Comparison of ENCODE assay signal across 29 mouse cellular contexts in the genomic region with DNA sequence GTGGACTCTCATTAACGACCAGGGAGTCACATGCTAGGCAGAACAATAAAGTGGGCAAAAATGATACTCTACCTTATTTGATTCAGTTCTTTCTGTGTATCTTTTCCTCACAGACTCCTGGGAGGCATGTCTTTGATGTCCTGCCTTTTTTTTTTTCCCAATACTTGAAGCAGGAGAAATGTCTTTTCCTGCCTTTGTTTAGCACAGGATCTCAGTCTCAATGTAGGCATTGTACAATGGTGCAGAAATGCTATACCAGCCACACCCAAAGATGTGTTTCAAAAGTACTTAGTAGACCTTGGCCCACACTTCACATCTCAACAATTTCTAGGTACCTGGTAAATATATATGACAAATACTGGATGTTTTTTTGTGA. TPM values are rescaled to one million over a fixed set of nuclear protein-coding genes. Genes with fewer than 3 reads are reported as not detected.
DNase-seq lines count a peak whose midpoint lies in the region; ATAC-seq and TF ChIP-seq lines count a peak whose summit lies in the region.
"Had no signal": no experiment of that assay in that cellular context is flagged by ENCODE, and none has a peak within 500 bp of the region (broad histone marks: within the 10 kb centered on the region; RNA-seq: fewer than 3 reads in every experiment).

No protein-coding gene starts in this region.

- peak overlapping the region; percentile 79 for H3K27ac ChIP-seq in gastrocnemius, adult 2 months
- peak overlapping the region; percentile 49 for H3K27ac ChIP-seq in heart, embryonic 16.5 days (ENCODE audit: low read length)
- H3K27ac ChIP-seq in liver, embryonic 16.5 days (ENCODE audit: low read length), result peak overlapping the region; percentile 44; the same call in 1 of the 2 replicates
- H3K27ac ChIP-seq in liver, embryonic 11.5 days (ENCODE audit: low read depth, low read length), result no peak overlapping the region
- peak overlapping the region; percentile 81 for H3K27ac ChIP-seq in spleen, adult 2 months (ENCODE audit: insufficient read depth, low read length)
- H3K27ac ChIP-seq: forebrain, embryonic 15.5 days; hindbrain, postnatal 0 days had no signal

- no peak overlapping the region for H3K4me3 ChIP-seq in gastrocnemius, adult 2 months
- H3K4me3 ChIP-seq in heart, embryonic 16.5 days (ENCODE audit: low read length), result no peak overlapping the region
- H3K4me3 ChIP-seq in liver, embryonic 16.5 days (ENCODE audit: low read depth, low read length), result no peak overlapping the region
- H3K4me3 ChIP-seq in liver, embryonic 11.5 days (ENCODE audit: low read depth, low read length), result no peak overlapping the region
- H3K4me3 ChIP-seq in spleen, adult 2 months (ENCODE audit: extremely low read depth, insufficient read depth, insufficient read length), result no peak overlapping the region
- H3K4me3 ChIP-seq: forebrain, embryonic 15.5 days had no signal

- H3K36me3 ChIP-seq in heart, embryonic 16.5 days (ENCODE audit: control insufficient read depth, insufficient read depth), result peaks cover 4% of the 10 kb centered on the region; the same call in 1 of the 2 replicates
- H3K36me3 ChIP-seq in liver, embryonic 16.5 days (ENCODE audit: control insufficient read depth, insufficient read depth), result no peaks in the 10 kb centered on the region
- H3K36me3 ChIP-seq in liver, embryonic 11.5 days (ENCODE audit: control insufficient read depth, insufficient read depth, low read length), result no peaks in the 10 kb centered on the region
- H3K36me3 ChIP-seq in spleen, adult 2 months (ENCODE audit: control insufficient read depth, insufficient read depth, low read length), result peaks cover 12% of the 10 kb centered on the region
- H3K36me3 ChIP-seq: forebrain, embryonic 15.5 days had no signal

- H3K9me3 ChIP-seq in heart, embryonic 16.5 days (replicated peaks; ENCODE audit: control insufficient read depth, low read length), result no peaks in the 10 kb centered on the region
- H3K9me3 ChIP-seq in liver, embryonic 16.5 days (replicated peaks; ENCODE audit: control insufficient read depth, low read length), result no peaks in the 10 kb centered on the region
- H3K9me3 ChIP-seq in liver, embryonic 11.5 days (ENCODE audit: control insufficient read depth, low read length), result no peaks in the 10 kb centered on the region
- H3K9me3 ChIP-seq: forebrain, embryonic 15.5 days had no signal

- DNase-seq in gastrocnemius, adult 2 months, result no peak
- DNase-seq in gastrocnemius, postnatal 25 days, result no peak
- DNase-seq in heart, postnatal 14 days, result no peak
- DNase-seq in liver, embryonic 11.5 days (ENCODE audit: low spot score), result no peak
- no peak for DNase-seq in spleen, adult 2 months (ENCODE audit: low read depth in 1 of 2, low spot score in 2 of 2)
- DNase-seq in spleen, postnatal 36 days (ENCODE audit: low spot score in 2 of 2), result no peak
- DNase-seq: adrenal gland, postnatal 14 days; cerebellum, adult 9-10 months; gastrocnemius, postnatal 10 days; kidney, postnatal 25 days; layer of hippocampus, postnatal 36 days; lung, postnatal 4 days; midbrain, embryonic 14.5 days; right cerebral cortex, postnatal 14 days; thymus, postnatal 14 days had no signal

- no peaks in the 10 kb centered on the region for H3K4me1 ChIP-seq in heart, embryonic 16.5 days (ENCODE audit: control insufficient read depth, insufficient read depth, low read length)
- H3K4me1 ChIP-seq in liver, embryonic 16.5 days (ENCODE audit: control insufficient read depth, low read depth, low read length), result no peaks in the 10 kb centered on the region; the same call in 1 of the 2 replicates
- no peaks in the 10 kb centered on the region for H3K4me1 ChIP-seq in liver, embryonic 11.5 days (replicated peaks; ENCODE audit: control insufficient read depth, insufficient read depth, low read length)
- H3K4me1 ChIP-seq in spleen, adult 2 months (ENCODE audit: control insufficient read depth, insufficient read depth, insufficient read length), result peaks cover 46% of the 10 kb centered on the region; the same call in 1 of the 2 replicates
- H3K4me1 ChIP-seq: forebrain, embryonic 15.5 days had no signal

- no peaks in the 10 kb centered on the region for H3K27me3 ChIP-seq in heart, embryonic 16.5 days (ENCODE audit: control insufficient read depth, insufficient read depth, low read length)
- no peaks in the 10 kb centered on the region for H3K27me3 ChIP-seq in liver, embryonic 16.5 days (ENCODE audit: control insufficient read depth, insufficient read depth, low read depth, low read length)
- no peaks in the 10 kb centered on the region; the same call in 1 of the 2 replicates for H3K27me3 ChIP-seq in liver, embryonic 11.5 days (replicated peaks; ENCODE audit: control insufficient read depth, insufficient read depth, low read length)
- H3K27me3 ChIP-seq in spleen, adult 2 months (ENCODE audit: control insufficient read depth, insufficient read depth, low read length), result no peaks in the 10 kb centered on the region
- H3K27me3 ChIP-seq: forebrain, embryonic 15.5 days had no signal

- WGBS in heart, embryonic 16.5 days, result 45% methylated on average over 1 of the region's 1 CpGs
- 25% methylated on average over 1 of the region's 1 CpGs for WGBS in liver, embryonic 16.5 days (ENCODE audit: insufficient replicate concordance)
- WGBS in liver, embryonic 11.5 days, result 37% methylated on average over 1 of the region's 1 CpGs
- 53% methylated on average over 1 of the region's 1 CpGs for WGBS in spleen, adult 2 months

- H3K4me2 ChIP-seq in heart, embryonic 16.5 days (ENCODE audit: low read depth, low read length), result no peak overlapping the region
- H3K4me2 ChIP-seq in liver, embryonic 16.5 days (ENCODE audit: low read depth, low read length), result no peak overlapping the region
- no peak overlapping the region for H3K4me2 ChIP-seq in liver, embryonic 11.5 days
- H3K4me2 ChIP-seq: forebrain, embryonic 15.5 days had no signal

- no peak for ATAC-seq in heart, embryonic 16.5 days (replicated peaks; ENCODE audit: extremely low read depth, insufficient read depth, low FRiP score)
- no peak for ATAC-seq in liver, embryonic 16.5 days (ENCODE audit: low read depth)
- ATAC-seq in liver, embryonic 11.5 days (replicated peaks; ENCODE audit: low FRiP score), result no peak
- ATAC-seq: forebrain, embryonic 15.5 days; hindbrain, postnatal 0 days; intestine, embryonic 16.5 days had no signal

- TF ChIP-seq POLR2A in spleen, adult 2 months (IDR thresholded peaks at IDR 0.05; ENCODE audit: low read depth, low read length), result no peak

- no peak overlapping the region for H3K9ac ChIP-seq in heart, embryonic 16.5 days (ENCODE audit: low read length)
- no peak overlapping the region for H3K9ac ChIP-seq in liver, embryonic 16.5 days (ENCODE audit: low read depth, low read length)
- no peak overlapping the region for H3K9ac ChIP-seq in liver, embryonic 11.5 days (ENCODE audit: low read depth, low read length)
- H3K9ac ChIP-seq: forebrain, embryonic 15.5 days had no signal

- no peak for TF ChIP-seq CTCF in gastrocnemius, adult 2 months (IDR thresholded peaks at IDR 0.05)
- TF ChIP-seq CTCF in spleen, adult 2 months (IDR thresholded peaks at IDR 0.05; ENCODE audit: extremely low read depth, insufficient read depth, insufficient read length, insufficient replicate concordance), result no peak

- intact Hi-C loops in gastrocnemius, adult 2 months (cut with DNase I), result no loop called here
- intact Hi-C loops in heart, postnatal 14 days (cut with DNase I), result no loop called here

RNA-seq across cellular contexts. Expression of a gene that starts 10.5 kb away (rescaled TPM):
- 10 to 100 TPM in 1 of 2 experiments, 1 to 10 TPM in 1; 8.4 to 13.8 TPM for total RNA-seq in gastrocnemius, adult 2 months (2021)
- 10 to 100 TPM; 10.7 to 11.5 TPM for total RNA-seq in gastrocnemius, postnatal 25 days (2021)
- polyA plus RNA-seq in heart, embryonic 16.5 days (2015; fragmentation: Nextera tagmentation; extraction: Ambion mirVana), result 42.5 and 46.8 TPM in 2 replicates
- total RNA-seq in heart, postnatal 14 days (2021), result 10 to 100 TPM; 48.0 to 53.9 TPM
- 8.9 and 9.9 TPM in 2 replicates for polyA plus RNA-seq in liver, embryonic 16.5 days (2015; fragmentation: Nextera tagmentation; extraction: Ambion mirVana)
- 18.0 and 18.6 TPM in 2 replicates for polyA plus RNA-seq in liver, embryonic 11.5 days (2014; fragmentation: Nextera tagmentation; extraction: Ambion mirVana)
- 50.8 and 54.3 TPM in 2 replicates for polyA plus RNA-seq in spleen, adult 2 months (2012; rRNA removed)

RNA-seq across cellular contexts. Expression of a gene that starts 13.2 kb away (rescaled TPM):
- total RNA-seq in gastrocnemius, adult 2 months (2021), result 1 to 10 TPM; 3.6 to 5.5 TPM
- total RNA-seq in gastrocnemius, postnatal 25 days (2021), result 1 to 10 TPM; 5.1 to 7.7 TPM
- 35.8 and 37.0 TPM in 2 replicates for polyA plus RNA-seq in heart, embryonic 16.5 days (2015; fragmentation: Nextera tagmentation; extraction: Ambion mirVana)
- 10 to 100 TPM; 32.2 to 42.6 TPM for total RNA-seq in heart, postnatal 14 days (2021)
- polyA plus RNA-seq in liver, embryonic 16.5 days (2015; fragmentation: Nextera tagmentation; extraction: Ambion mirVana), result 11.0 and 11.4 TPM in 2 replicates
- 21.8 and 23.5 TPM in 2 replicates for polyA plus RNA-seq in liver, embryonic 11.5 days (2014; fragmentation: Nextera tagmentation; extraction: Ambion mirVana)
- 66.3 and 73.5 TPM in 2 replicates for polyA plus RNA-seq in spleen, adult 2 months (2012; rRNA removed)

RNA-seq across cellular contexts. Expression of a gene that starts 20.9 kb away (rescaled TPM):
- under 1 TPM in 1 of 2 experiments, not detected in 1; 0.84 TPM for total RNA-seq in gastrocnemius, adult 2 months (2021)
- not detected for total RNA-seq in gastrocnemius, postnatal 25 days (2021)
- 2.3 and 5.2 TPM in 2 replicates for polyA plus RNA-seq in heart, embryonic 16.5 days (2015; fragmentation: Nextera tagmentation; extraction: Ambion mirVana)
- total RNA-seq in heart, postnatal 14 days (2021), result 1 to 10 TPM; 3.5 to 7.9 TPM
- 0.40 TPM in 1 of 2 replicates, not detected in the other for polyA plus RNA-seq in liver, embryonic 16.5 days (2015; fragmentation: Nextera tagmentation; extraction: Ambion mirVana)
- 0.77 and 2.2 TPM in 2 replicates for polyA plus RNA-seq in liver, embryonic 11.5 days (2014; fragmentation: Nextera tagmentation; extraction: Ambion mirVana)
- 0.43 and 0.82 TPM in 2 replicates for polyA plus RNA-seq in spleen, adult 2 months (2012; rRNA removed)
- total RNA-seq: hindbrain, postnatal 0 days; layer of hippocampus, postnatal 36 days; left cerebral cortex, postnatal 10 days; liver, adult 2 months; megakaryocyte-erythroid progenitor cell, adult 5-6 weeks had no signal
- polyA plus RNA-seq: embryonic facial prominence, embryonic 14.5 days; forebrain, embryonic 15.5 days; hindbrain, embryonic 11.5 days; hindbrain, postnatal 0 days; limb, embryonic 11.5 days; liver, adult 2 months; neural tube, embryonic 11.5 days had no signal

RNA-seq across cellular contexts. Expression of a gene that starts 20.9 kb away (rescaled TPM):
- not detected for total RNA-seq in gastrocnemius, adult 2 months (2021)
- total RNA-seq in gastrocnemius, postnatal 25 days (2021), result not detected
- polyA plus RNA-seq in heart, embryonic 16.5 days (2015; fragmentation: Nextera tagmentation; extraction: Ambion mirVana), result 0.43 TPM in 1 of 2 replicates, not detected in the other
- total RNA-seq in heart, postnatal 14 days (2021), result under 1 TPM; 0.22 to 0.24 TPM
- polyA plus RNA-seq in liver, embryonic 16.5 days (2015; fragmentation: Nextera tagmentation; extraction: Ambion mirVana), result 0.13 and 0.16 TPM in 2 replicates
- not detected in 2 replicates for polyA plus RNA-seq in liver, embryonic 11.5 days (2014; fragmentation: Nextera tagmentation; extraction: Ambion mirVana)
- 9.5 and 11.6 TPM in 2 replicates for polyA plus RNA-seq in spleen, adult 2 months (2012; rRNA removed)
- total RNA-seq: gastrocnemius, postnatal 10 days; hindbrain, postnatal 0 days; layer of hippocampus, adult 8-10 months; layer of hippocampus, postnatal 36 days; left cerebral cortex, postnatal 10 days had no signal
- polyA plus RNA-seq: embryonic facial prominence, embryonic 14.5 days; forebrain, embryonic 15.5 days; hindbrain, embryonic 11.5 days; hindbrain, postnatal 0 days; limb, embryonic 11.5 days; midbrain, embryonic 14.5 days; neural tube, embryonic 11.5 days; stomach, embryonic 14.5 days had no signal

RNA-seq across cellular contexts. Expression of a gene that starts 21.6 kb away (rescaled TPM):
- total RNA-seq in gastrocnemius, adult 2 months (2021), result 1 to 10 TPM; 1.1 to 1.2 TPM
- under 1 TPM; 0.51 to 0.67 TPM for total RNA-seq in gastrocnemius, postnatal 25 days (2021)
- 8.6 and 17.5 TPM in 2 replicates for polyA plus RNA-seq in heart, embryonic 16.5 days (2015; fragmentation: Nextera tagmentation; extraction: Ambion mirVana)
- total RNA-seq in heart, postnatal 14 days (2021), result 1 to 10 TPM; 4.2 to 6.4 TPM
- polyA plus RNA-seq in liver, embryonic 16.5 days (2015; fragmentation: Nextera tagmentation; extraction: Ambion mirVana), result 7.2 and 9.8 TPM in 2 replicates
- polyA plus RNA-seq in liver, embryonic 11.5 days (2014; fragmentation: Nextera tagmentation; extraction: Ambion mirVana), result 14.5 and 17.9 TPM in 2 replicates
- polyA plus RNA-seq in spleen, adult 2 months (2012; rRNA removed), result 9.9 and 10.4 TPM in 2 replicates
